Mouse (Mus musculus) liver, embryonic 16.5 days (tissue): ENCODE measurements around the gene Dnah2. TPM values are rescaled to one million over a fixed set of nuclear protein-coding genes. Genes with fewer than 3 reads are reported as not detected.

Source experiments
- ATAC-seq: fragments of 200-750 bp; cut with Nextera tagmentation; 2 replicates; pipeline ENCODE4 v1.8.0; 2017; ENCODE audit warnings: low read depth, mild to moderate bottlenecking, moderate number of reproducible peaks, moderate library complexity
- H3K27ac ChIP-seq: fragments of 300-500 bp; sonication (generic); 2 replicates; pipeline ENCODE4 v1.5.1; 2014; ENCODE audit warnings: mild to moderate bottlenecking, low read length
- H3K27me3 ChIP-seq: fragments of 300-500 bp; sonication (generic); 2 replicates; pipeline ENCODE4 v1.6.1; 2014; ENCODE audit warnings: low read depth, low read length, mixed read lengths; ENCODE audit not compliant: control insufficient read depth, insufficient read depth
- H3K36me3 ChIP-seq: fragments of 300-500 bp; sonication (generic); 2 replicates; pipeline ENCODE4 v1.6.1; 2014; ENCODE audit warnings: mild to moderate bottlenecking; ENCODE audit not compliant: control insufficient read depth, insufficient read depth
- H3K4me1 ChIP-seq: fragments of 300-500 bp; sonication (generic); 2 replicates; pipeline ENCODE4 v1.6.1; 2014; ENCODE audit warnings: low read depth, low read length, mixed read lengths; ENCODE audit not compliant: control insufficient read depth
- H3K4me2 ChIP-seq: fragments of 300-500 bp; sonication (generic); 2 replicates; pipeline ENCODE4 v1.6.1; 2014; ENCODE audit warnings: low read depth, low read length, mixed read lengths
- H3K4me3 ChIP-seq: fragments of 300-500 bp; sonication (generic); 2 replicates; pipeline ENCODE4 v1.5.1; 2014; ENCODE audit warnings: low read depth, mild to moderate bottlenecking, low read length
- H3K9ac ChIP-seq: fragments of 300-500 bp; sonication (generic); 2 replicates; pipeline ENCODE4 v1.6.1; 2014; ENCODE audit warnings: low read depth, low read length
- H3K9me3 ChIP-seq: fragments of 300-500 bp; sonication (generic); replicated peaks from 2 replicates; pipeline ENCODE4 v1.6.1; 2016; ENCODE audit warnings: low read length; ENCODE audit not compliant: control insufficient read depth
- WGBS: fragments of 180-500 bp; shearing (Covaris S2); extraction: QIAGEN DNeasy Blood & Tissue Kit; methylation state at CpG from one replicate; pipeline ENCODE4 v1.1.7; 2014; ENCODE audit not compliant: insufficient replicate concordance; 5-methylcytosine and 5-hydroxymethylcytosine counted together
- polyA plus RNA-seq: library from polyadenylated mRNA; unstranded; fragments of >200 nt; fragmentation: Nextera tagmentation; extraction: Ambion mirVana; gene quantifications from 2 replicates; pipeline ENCODE4 v1.2.1, GENCODE M21; 2015

Dnah2 gene
- polyA plus RNA-seq, 1 experiment from 2014 or later, result 0.09 TPM

DNA sequence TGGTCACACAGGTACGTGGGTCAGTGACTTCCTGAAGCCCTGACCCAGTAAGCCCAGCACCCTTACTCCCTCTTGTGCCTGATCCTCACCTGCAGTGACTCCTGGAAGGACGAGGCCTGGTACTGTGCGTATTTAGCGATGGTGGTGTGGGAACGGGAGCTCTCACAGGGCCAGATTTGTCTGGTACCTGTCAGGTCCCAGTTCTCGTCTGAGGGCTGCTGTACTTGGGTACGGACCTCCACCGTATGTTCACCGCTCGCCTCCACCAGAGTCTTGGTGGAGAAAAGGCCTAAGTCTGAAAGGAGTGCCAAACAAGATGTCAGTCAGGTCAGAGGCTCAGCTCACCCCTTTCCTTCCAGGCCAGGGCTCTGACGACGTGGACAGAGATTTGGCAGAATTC is 146.9 kb downstream of the Dnah2 start:
- Histone ChIP-seq H3K27ac (no peak overlapping the region), H3K4me3 (no peak overlapping the region), H3K27me3 (no peaks in the 10 kb centered on the region), H3K4me2 (no peak overlapping the region), H3K9ac (no peak overlapping the region), H3K4me1 (peaks cover 19% of the 10 kb centered on the region), H3K9me3 (no peaks in the 10 kb centered on the region), H3K36me3 (peaks cover 19% of the 10 kb centered on the region)
- ATAC-seq, result no peak
- 80% methylated on average over 12 of the region's 12 CpGs for WGBS

DNA sequence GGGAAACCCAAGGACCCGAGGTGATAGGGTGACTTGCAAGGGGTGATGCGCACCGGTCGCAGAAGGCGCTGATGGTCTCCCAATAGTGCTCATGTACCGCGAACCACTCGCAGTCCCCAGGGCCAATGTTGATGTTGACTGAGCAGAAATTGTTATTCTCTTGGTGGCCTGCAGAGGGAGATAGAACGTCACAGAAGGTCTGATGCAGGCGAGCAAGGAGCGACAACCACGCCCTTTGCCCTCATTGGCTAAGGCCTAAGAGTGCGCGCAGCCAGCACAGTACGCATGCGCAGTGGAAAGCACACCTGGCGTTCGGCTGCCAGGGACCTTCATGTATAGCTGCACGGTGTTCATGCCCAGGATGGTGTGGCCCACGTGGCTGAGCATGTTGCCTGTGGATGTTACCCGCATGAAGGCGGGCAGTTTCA is 147.7 kb downstream of the Dnah2 start:
- ATAC-seq, result peak; percentile 82
- peaks cover 27% of the 10 kb centered on the region for H3K4me1 ChIP-seq
- no peaks in the 10 kb centered on the region for H3K9me3 ChIP-seq
- no peak overlapping the region for H3K27ac ChIP-seq
- no peak overlapping the region for H3K4me3 ChIP-seq
- peaks cover 15% of the 10 kb centered on the region for H3K36me3 ChIP-seq
- no peak overlapping the region; the same call in 1 of the 2 replicates for H3K4me2 ChIP-seq
- 25% methylated on average over 22 of the region's 22 CpGs for WGBS
- H3K9ac ChIP-seq, result no peak overlapping the region
- H3K27me3 ChIP-seq, result no peaks in the 10 kb centered on the region

- Histone ChIP-seq H3K36me3 (peaks cover 9% of the 10 kb centered on the region), H3K4me3 (no peak overlapping the region), H3K4me1 (peaks cover 29% of the 10 kb centered on the region), H3K9me3 (no peaks in the 10 kb centered on the region), H3K9ac (no peak overlapping the region), H3K27ac (no peak overlapping the region), H3K4me2 (no peak overlapping the region), H3K27me3 (no peaks in the 10 kb centered on the region)
- ATAC-seq, result no peak
- WGBS, result 85% methylated on average over 25 of the region's 25 CpGs
Observed at GRCm38 (mm10) chr11:69400083-69400850, 148.6 kb downstream of the Dnah2 start.

DNA sequence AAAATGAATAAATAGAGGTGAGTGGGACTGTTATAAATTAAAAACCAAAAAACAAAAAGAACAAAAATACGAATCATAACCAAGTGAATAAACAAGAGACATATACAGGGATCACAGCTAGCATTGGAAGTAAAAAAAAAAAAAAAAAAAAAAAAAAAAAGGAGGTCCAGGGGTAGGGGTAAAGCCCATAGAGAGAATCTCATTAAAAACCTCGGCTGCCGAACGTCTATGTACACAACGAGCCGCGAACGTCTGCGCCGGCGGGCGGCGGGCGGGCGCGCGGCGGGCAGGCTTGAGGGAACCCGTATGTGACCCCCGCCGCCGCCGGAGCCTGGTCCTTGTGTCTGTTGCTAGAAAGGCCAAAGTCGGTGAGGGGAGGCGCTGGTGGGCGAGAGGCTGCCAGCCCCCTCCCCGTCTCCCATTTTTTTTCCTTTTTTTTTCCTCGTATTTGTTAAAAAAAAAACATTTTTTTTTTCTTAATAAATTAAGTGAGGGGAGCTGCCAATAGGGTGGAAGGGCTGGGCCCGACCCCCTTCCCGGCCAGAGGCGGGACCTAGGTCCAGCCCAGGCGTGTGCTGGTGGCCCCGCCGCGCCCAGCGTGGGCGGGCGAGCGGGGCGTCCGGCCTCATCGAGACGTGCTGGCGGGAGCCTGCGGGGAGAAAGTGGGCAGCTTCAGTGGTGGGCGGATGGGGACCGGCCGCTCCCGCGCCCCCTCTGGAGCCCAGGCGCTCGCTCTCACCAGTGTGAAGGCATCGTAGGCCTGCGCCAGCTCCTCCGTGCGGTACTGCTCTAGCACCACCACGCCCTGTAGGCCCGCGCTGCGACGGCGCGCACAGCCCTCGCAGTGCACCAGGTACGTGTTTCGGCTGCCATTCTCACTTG is 149.5 kb downstream of the Dnah2 start:
- Histone ChIP-seq H3K4me2 (no peak overlapping the region), H3K36me3 (peaks cover 9% of the 10 kb centered on the region), H3K9ac (no peak overlapping the region), H3K27ac (no peak overlapping the region), H3K9me3 (no peaks in the 10 kb centered on the region), H3K4me3 (no peak overlapping the region), H3K27me3 (no peaks in the 10 kb centered on the region), H3K4me1 (peaks cover 30% of the 10 kb centered on the region)
- WGBS, result 75% methylated on average over 65 of the region's 66 CpGs
- ATAC-seq, result no peak

DNA sequence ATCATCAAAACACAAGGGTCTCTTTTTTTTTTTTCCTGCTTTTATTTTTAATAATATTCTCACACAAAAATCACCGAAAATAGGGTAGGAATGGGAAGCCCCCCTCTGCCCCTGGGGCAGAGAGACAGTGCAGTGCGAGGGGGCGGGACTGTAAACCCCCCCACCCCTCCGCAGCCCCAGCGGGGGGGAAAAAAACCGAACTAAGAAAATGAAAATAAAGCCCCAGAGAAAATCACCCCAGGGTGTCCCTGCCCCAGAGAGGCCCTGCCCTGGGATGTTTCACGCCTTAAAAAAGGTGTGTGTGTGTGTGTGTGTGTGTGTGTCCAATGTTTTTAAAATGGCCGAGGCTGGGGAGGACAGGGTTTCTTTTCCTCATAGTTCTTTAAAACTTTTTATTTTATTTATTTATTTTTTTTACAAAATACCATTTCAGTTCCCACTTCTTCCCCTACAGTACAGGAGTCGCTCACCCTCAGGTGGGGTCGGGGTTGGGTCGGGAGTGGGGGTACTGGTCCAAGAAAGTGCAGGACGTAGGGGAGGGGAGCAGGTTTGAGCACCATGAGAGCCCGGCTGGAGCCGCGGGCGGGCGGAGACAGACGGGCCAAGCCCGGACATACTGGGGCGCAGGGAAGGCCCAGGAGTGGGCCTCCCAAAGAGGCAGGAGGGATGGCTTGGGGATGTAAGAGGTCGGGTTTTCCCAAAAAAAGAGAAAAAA is 150.3 kb downstream of the Dnah2 start:
- Histone ChIP-seq H3K4me1 (peaks cover 34% of the 10 kb centered on the region), H3K27ac (no peak overlapping the region), H3K4me3 (no peak overlapping the region), H3K36me3 (peaks cover 9% of the 10 kb centered on the region), H3K9ac (no peak overlapping the region), H3K27me3 (no peaks in the 10 kb centered on the region), H3K9me3 (no peaks in the 10 kb centered on the region), H3K4me2 (peak overlapping the region; percentile 9; the same call in 1 of the 2 replicates)
- WGBS, result 64% methylated on average over 21 of the region's 21 CpGs
- ATAC-seq, result no peak

- peak within 1 kb of the TSS; percentile 90 for H3K4me2 ChIP-seq
- H3K4me1 ChIP-seq, result peaks cover 34% of the 10 kb centered on the region
- peak within 1 kb of the TSS; percentile 52 for H3K27ac ChIP-seq
- H3K9ac ChIP-seq, result peak within 1 kb of the TSS; percentile 26
- 44% methylated on average over 15 of the region's 16 CpGs for WGBS
- H3K27me3 ChIP-seq, result no peaks in the 10 kb centered on the region
- H3K4me3 ChIP-seq, result peak within 1 kb of the TSS; percentile 40
- no peak for ATAC-seq
- H3K36me3 ChIP-seq, result peaks cover 6% of the 10 kb centered on the region
- H3K9me3 ChIP-seq, result no peaks in the 10 kb centered on the region
Observed at GRCm38 (mm10) chr11:69398059-69398458, 150.9 kb downstream of the Dnah2 start, which contains the start of gene Tmem88. TSS of gene Tmem88 (minus strand) at chr11:69398234.

DNA sequence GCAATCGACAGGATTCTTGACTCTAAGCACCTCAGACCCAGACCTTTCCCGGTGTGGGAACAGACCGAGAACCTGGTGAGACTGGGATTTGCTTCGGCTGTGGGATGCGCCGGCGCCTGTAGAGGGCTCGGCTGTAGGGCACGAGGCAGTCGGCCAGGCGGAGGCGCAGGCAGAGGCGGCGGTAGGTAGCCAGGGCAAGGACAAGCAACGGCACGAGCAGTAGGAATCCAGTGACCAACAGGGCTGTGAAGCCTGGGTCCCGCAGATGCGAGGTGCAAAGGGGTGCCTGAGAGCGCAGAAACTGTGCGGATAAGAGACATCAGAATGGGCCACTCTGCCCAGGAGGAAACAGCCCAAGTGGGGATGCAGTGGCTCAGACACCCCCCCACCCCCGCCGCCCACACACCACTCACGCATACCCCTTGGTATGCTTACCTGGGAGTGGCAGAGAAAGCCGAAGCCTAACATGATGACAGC is 151.3 kb downstream of the Dnah2 start:
- 41% methylated on average over 24 of the region's 24 CpGs for WGBS
- Histone ChIP-seq H3K27ac (peak overlapping the region; percentile 52), H3K27me3 (no peaks in the 10 kb centered on the region), H3K36me3 (peaks cover 6% of the 10 kb centered on the region), H3K9ac (peak overlapping the region; percentile 26), H3K9me3 (no peaks in the 10 kb centered on the region), H3K4me2 (0 out of 2 replicates have a peak overlapping the region, but pooled peaks have one; percentile 9), H3K4me3 (peak overlapping the region; percentile 40), H3K4me1 (peaks cover 34% of the 10 kb centered on the region)
- ATAC-seq, result no peak

DNA sequence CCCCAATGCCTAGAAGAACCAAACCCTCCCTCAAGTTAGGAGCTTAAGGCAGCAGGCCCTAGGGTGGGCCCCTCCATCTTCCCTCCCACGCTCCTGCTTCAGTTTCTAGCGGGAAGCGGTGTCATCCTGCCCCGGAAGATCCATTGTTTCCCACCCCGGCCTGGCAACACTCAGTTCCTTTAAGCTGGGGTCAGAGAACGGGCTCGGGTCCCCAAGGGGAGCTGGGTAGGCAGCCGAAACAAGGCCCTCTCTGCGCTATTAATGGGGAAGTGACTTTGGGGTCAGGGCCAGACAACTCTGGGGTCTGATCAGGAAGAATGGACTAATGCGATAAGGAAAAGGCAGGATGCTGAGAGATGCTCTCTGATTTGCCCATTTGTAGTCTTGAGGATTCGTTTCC is 152.1 kb downstream of the Dnah2 start:
- H3K9ac ChIP-seq, result peak overlapping the region; percentile 96
- peak overlapping the region; percentile 97 for H3K27ac ChIP-seq
- H3K4me3 ChIP-seq, result peak overlapping the region; percentile 83
- peak overlapping the region; percentile 90 for H3K4me2 ChIP-seq
- no peak for ATAC-seq
- peaks cover 34% of the 10 kb centered on the region for H3K4me1 ChIP-seq
- peaks cover 6% of the 10 kb centered on the region for H3K36me3 ChIP-seq
- no peaks in the 10 kb centered on the region for H3K9me3 ChIP-seq
- WGBS, result 12% methylated on average over 11 of the region's 11 CpGs
- H3K27me3 ChIP-seq, result no peaks in the 10 kb centered on the region
